Mouse (Mus musculus) embryonic facial prominence, embryonic 12.5 days (tissue): Measurements from ENCODE around the gene Oxct2a. TPM values are rescaled to one million over a fixed set of nuclear protein-coding genes. Genes with fewer than 3 reads are reported as not detected.
"Not testable (repeated sequence)": the region's sequence is repeated elsewhere in the genome, so short reads cannot be mapped to it uniquely, and the experiment has no call there.

Experiments used
- ATAC-seq: fragments of 200-750 bp; cut with Nextera tagmentation; 2 replicates; pipeline ENCODE4 v1.8.0; 2017; ENCODE audit not compliant: insufficient number of reproducible peaks, insufficient read depth, low FRiP score, low TSS enrichment
- H3K27ac ChIP-seq: fragments of 300-500 bp; sonication (generic); 2 replicates; pipeline ENCODE4 v1.5.1; 2016; ENCODE audit warnings: mild to moderate bottlenecking
- H3K27me3 ChIP-seq: fragments of 300-500 bp; sonication (generic); 2 replicates; pipeline ENCODE4 v1.6.1; 2016; ENCODE audit warnings: mild to moderate bottlenecking, moderate library complexity
- H3K36me3 ChIP-seq: fragments of 300-500 bp; sonication (generic); 2 replicates; pipeline ENCODE4 v1.6.1; 2016; ENCODE audit warnings: mild to moderate bottlenecking
- H3K4me1 ChIP-seq: fragments of 300-500 bp; sonication (generic); 2 replicates; pipeline ENCODE4 v1.6.1; 2016
- H3K4me2 ChIP-seq: fragments of 300-500 bp; sonication (generic); replicated peaks from 2 replicates; pipeline ENCODE4 v1.6.1; 2016; ENCODE audit warnings: mild to moderate bottlenecking, moderate library complexity
- H3K4me3 ChIP-seq: fragments of 300-500 bp; sonication (generic); 2 replicates; pipeline ENCODE4 v1.5.1; 2016; ENCODE audit warnings: mild to moderate bottlenecking
- H3K9ac ChIP-seq: fragments of 300-500 bp; sonication (generic); 2 replicates; pipeline ENCODE4 v1.6.1; 2016; ENCODE audit warnings: mild to moderate bottlenecking, moderate library complexity
- H3K9me3 ChIP-seq: fragments of 300-500 bp; sonication (generic); 2 replicates; pipeline ENCODE4 v1.6.1; 2016; ENCODE audit warnings: mild to moderate bottlenecking, moderate library complexity
- WGBS: fragments of 180-500 bp; shearing (Covaris S2); methylation state at CpG from one replicate; pipeline ENCODE4 v1.1.7; 2016; 5-methylcytosine and 5-hydroxymethylcytosine counted together
- polyA plus RNA-seq: library from polyadenylated mRNA; unstranded; fragments of >200 nt; fragmentation: Nextera tagmentation; extraction: Ambion mirVana; gene quantifications from 2 replicates; pipeline ENCODE4 v1.2.1, GENCODE M21; 2016

Gene Oxct2a
- polyA plus RNA-seq, 1 experiment from 2014 or later: not detected

DNA sequence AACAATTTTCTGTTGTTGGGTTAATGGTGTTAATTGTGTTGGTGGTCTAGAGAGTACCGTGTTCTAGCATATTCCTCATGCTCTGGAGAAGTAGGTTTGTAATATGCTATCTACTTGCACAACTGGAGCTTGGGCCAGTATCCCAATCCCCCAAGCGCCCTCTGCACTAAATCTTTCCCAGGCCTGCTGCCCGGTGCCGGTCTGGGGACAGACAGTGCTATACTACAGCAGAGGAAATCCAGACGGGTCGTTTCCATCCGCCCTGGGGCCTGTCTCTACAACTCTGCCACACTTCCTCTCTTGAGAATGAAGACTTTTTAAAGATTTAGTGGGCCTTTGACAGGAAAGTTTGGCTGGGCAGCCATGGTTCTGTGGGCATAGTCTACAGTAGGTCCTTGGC, 30.4 kb downstream of the Oxct2a start:
- H3K9ac ChIP-seq: no peak overlapping the region
- no peaks in the 10 kb centered on the region; the same call in 1 of the 2 replicates for H3K4me1 ChIP-seq
- H3K36me3 ChIP-seq: peaks cover 93% of the 10 kb centered on the region
- H3K4me2 ChIP-seq: no peak overlapping the region
- ATAC-seq: no peak
- no peaks in the 10 kb centered on the region for H3K9me3 ChIP-seq
- WGBS: 85% methylated on average over 7 of the region's 7 CpGs
- no peak overlapping the region for H3K27ac ChIP-seq
- H3K4me3 ChIP-seq: no peak overlapping the region
- no peaks in the 10 kb centered on the region for H3K27me3 ChIP-seq

DNA sequence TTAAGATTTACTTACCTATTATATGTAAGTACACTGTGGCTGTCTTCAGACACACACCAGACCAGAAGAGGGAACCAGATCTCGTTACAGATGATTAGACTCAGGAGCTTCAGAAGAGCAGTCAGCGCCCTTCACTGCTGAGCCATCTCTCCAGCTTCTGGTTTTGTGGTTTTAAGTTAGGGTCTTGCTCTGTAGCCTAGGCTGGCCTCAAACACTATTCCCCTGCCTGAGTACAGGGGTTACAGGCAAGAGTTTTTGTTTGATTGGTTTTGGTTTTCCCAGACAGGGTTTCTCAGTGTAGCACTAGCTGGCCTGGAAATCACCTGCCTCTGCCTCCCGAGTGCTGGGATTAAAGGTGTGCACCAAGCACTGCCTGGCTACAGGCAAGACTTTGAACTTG, 31.0 kb downstream of the Oxct2a start:
- WGBS: 90% methylated on average over 3 of the region's 3 CpGs
- Histone ChIP-seq H3K4me3 (no peak overlapping the region), H3K4me2 (no peak overlapping the region), H3K4me1 (no peaks in the 10 kb centered on the region; the same call in 1 of the 2 replicates), H3K9ac (no peak overlapping the region), H3K36me3 (peaks cover 94% of the 10 kb centered on the region), H3K9me3 (no peaks in the 10 kb centered on the region), H3K27me3 (no peaks in the 10 kb centered on the region), H3K27ac (no peak overlapping the region)
- ATAC-seq: no peak

DNA sequence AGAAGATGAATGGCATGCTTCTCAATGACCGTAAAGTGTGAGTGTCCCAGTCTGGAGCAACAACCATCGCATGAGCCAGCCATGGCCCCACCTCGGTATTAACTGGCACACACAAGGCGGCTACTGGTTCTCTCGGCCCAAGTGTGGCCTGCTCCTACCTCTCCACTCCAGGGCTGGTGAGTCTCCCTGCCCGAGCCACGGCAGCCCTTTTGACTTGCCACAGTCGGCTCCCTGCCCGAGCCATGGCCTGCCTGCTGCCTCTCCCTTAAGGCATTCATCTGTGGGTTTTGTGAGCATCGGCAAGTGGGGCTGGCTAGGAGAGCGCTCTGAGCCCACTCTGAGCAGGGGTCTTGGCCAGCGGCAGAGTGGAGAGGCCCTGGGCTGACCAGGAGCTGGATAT, 34.4 kb downstream of the Oxct2a start:
- Histone ChIP-seq H3K27ac (no peak overlapping the region), H3K9me3 (no peaks in the 10 kb centered on the region), H3K36me3 (peaks cover 72% of the 10 kb centered on the region), H3K4me3 (no peak overlapping the region), H3K4me2 (no peak overlapping the region), H3K27me3 (no peaks in the 10 kb centered on the region), H3K9ac (no peak overlapping the region), H3K4me1 (peaks cover 20% of the 10 kb centered on the region)
- no peak for ATAC-seq
- 83% methylated on average over 12 of the region's 12 CpGs for WGBS

GRCm38 (mm10) chr4:123286790-123287189, 36.6 kb downstream of the Oxct2a start:
- WGBS: 94% methylated on average over 2 of the region's 2 CpGs
- H3K27me3 ChIP-seq: no peaks in the 10 kb centered on the region
- no peak for ATAC-seq
- H3K9ac ChIP-seq: no peak overlapping the region
- no peaks in the 10 kb centered on the region for H3K9me3 ChIP-seq
- H3K36me3 ChIP-seq: peaks cover 50% of the 10 kb centered on the region
- H3K4me2 ChIP-seq: no peak overlapping the region
- H3K4me3 ChIP-seq: no peak overlapping the region
- H3K27ac ChIP-seq: no peak overlapping the region
- peaks cover 22% of the 10 kb centered on the region for H3K4me1 ChIP-seq

- no peak for ATAC-seq
- Histone ChIP-seq H3K27ac (0 out of 2 replicates have a peak overlapping the region, but pooled peaks have one; percentile 13), H3K36me3 (peaks cover 36% of the 10 kb centered on the region), H3K4me3 (peak overlapping the region; percentile 48), H3K9me3 (no peaks in the 10 kb centered on the region), H3K9ac (peak overlapping the region; percentile 54; the same call in 1 of the 2 replicates), H3K4me2 (peak overlapping the region; percentile 93), H3K4me1 (peaks cover 22% of the 10 kb centered on the region), H3K27me3 (no peaks in the 10 kb centered on the region)
- 79% methylated on average over 6 of the region's 6 CpGs for WGBS
These were observed 38.5 kb downstream of the Oxct2a start for GRCm38 (mm10) chr4:123284731-123285624.

DNA sequence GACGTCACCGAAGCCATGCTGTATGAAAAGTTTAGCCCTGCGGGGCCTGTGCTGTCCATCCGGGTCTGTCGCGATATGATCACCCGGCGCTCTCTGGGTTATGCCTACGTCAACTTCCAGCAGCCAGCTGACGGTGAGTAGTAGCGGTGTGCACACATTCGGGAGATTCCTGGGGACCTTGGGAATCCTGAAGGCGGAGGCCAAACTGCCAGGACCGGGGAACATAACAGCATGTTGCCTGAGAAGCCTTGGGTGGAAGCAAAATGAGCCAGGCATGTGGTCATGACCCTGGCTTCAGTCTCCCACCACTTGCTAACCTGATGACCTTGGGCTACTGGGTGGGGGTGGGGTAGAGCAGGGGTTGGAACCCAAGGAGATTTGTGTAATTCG, 39.8 kb downstream of the Oxct2a start:
- WGBS: under 1% methylated on average over 13 of the region's 15 CpGs
- H3K4me2 ChIP-seq: peak overlapping the region; percentile 93
- not testable (repeated sequence) for H3K27ac ChIP-seq, H3K9me3 ChIP-seq, H3K27me3 ChIP-seq
- peaks cover 23% of the 10 kb centered on the region for H3K36me3 ChIP-seq
- 0 out of 2 replicates have a peak, but pooled peaks have one; percentile 53 for ATAC-seq
- peaks cover 22% of the 10 kb centered on the region for H3K4me1 ChIP-seq
- H3K4me3 ChIP-seq: peak overlapping the region; percentile 48
- H3K9ac ChIP-seq: peak overlapping the region; percentile 54

GRCm38 (mm10) chr4:123282915-123283674, 40.3 kb downstream of the Oxct2a start:
- under 1% methylated on average over 46 of the region's 55 CpGs for WGBS
- H3K27ac ChIP-seq, H3K27me3 ChIP-seq, H3K9me3 ChIP-seq: not testable (repeated sequence)
- Histone ChIP-seq H3K9ac (peak overlapping the region; percentile 54), H3K4me2 (peak overlapping the region; percentile 93), H3K4me3 (peak overlapping the region; percentile 48), H3K4me1 (peaks cover 22% of the 10 kb centered on the region), H3K36me3 (peaks cover 18% of the 10 kb centered on the region)
- peak; percentile 50; the same call in 1 of the 2 replicates for ATAC-seq

DNA sequence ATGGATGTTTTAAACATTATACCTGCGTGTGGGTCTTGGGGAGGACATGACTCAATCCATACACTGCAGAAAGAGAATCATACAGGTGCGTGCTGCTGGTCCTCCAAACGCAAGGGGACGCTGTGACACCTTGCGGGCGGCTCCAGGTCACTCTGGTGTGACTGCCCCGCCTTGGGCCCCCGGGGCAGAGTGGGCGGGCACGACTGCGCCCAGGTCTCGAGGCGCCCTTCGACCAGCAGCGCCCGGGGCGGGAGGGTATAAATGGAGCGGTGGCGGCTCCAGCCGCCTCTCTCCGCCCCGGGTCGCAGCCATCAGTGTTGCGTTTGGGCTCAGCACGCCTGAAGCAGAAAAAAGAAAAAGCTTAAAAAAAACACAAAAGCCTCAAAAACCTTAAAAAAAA, 40.9 kb downstream of the Oxct2a start:
- 0 out of 2 replicates have a peak overlapping the region, but pooled peaks have one; percentile 67 for H3K27ac ChIP-seq
- ATAC-seq: peak; percentile 88
- H3K36me3 ChIP-seq: peaks cover 13% of the 10 kb centered on the region
- H3K4me2 ChIP-seq: peak overlapping the region; percentile 93
- H3K27me3 ChIP-seq: no peaks in the 10 kb centered on the region
- peak overlapping the region; percentile 48 for H3K4me3 ChIP-seq
- peak overlapping the region; percentile 59 for H3K9ac ChIP-seq
- under 1% methylated on average over 25 of the region's 25 CpGs for WGBS
- peaks cover 22% of the 10 kb centered on the region for H3K4me1 ChIP-seq
- H3K9me3 ChIP-seq: no peaks in the 10 kb centered on the region

- no peak overlapping the region for H3K27ac ChIP-seq
- H3K4me1 ChIP-seq: peaks cover 13% of the 10 kb centered on the region
- H3K4me3 ChIP-seq: no peak overlapping the region
- no peaks in the 10 kb centered on the region for H3K9me3 ChIP-seq
- no peaks in the 10 kb centered on the region for H3K27me3 ChIP-seq
- 73% methylated on average over 3 of the region's 3 CpGs for WGBS
- H3K9ac ChIP-seq: no peak overlapping the region
- H3K36me3 ChIP-seq: no peaks in the 10 kb centered on the region
- H3K4me2 ChIP-seq: no peak overlapping the region
- no peak for ATAC-seq
These were observed 43.3 kb downstream of the Oxct2a start for GRCm38 (mm10) chr4:123280117-123280516.
